Mouse (Mus musculus) limb, embryonic 14.5 days (tissue): ENCODE data around the gene Scrn3. TPM values are rescaled to one million over a fixed set of nuclear protein-coding genes. Genes with fewer than 3 reads are reported as not detected.

ENCODE experiments used
- ATAC-seq: fragments of 200-750 bp; cut with Nextera tagmentation; 2 replicates; pipeline ENCODE4 v1.8.0; 2017; ENCODE audit warnings: low read depth, moderate number of reproducible peaks, moderate TSS enrichment; ENCODE audit not compliant: low FRiP score
- DNase-seq: peaks from one replicate; pipeline ENCODE4 v3.0.0-alpha.2; 2015; ENCODE audit warnings: low spot score
- H3K27ac ChIP-seq: fragments of 300-500 bp; sonication (generic); replicated peaks from 2 replicates; pipeline ENCODE4 v1.5.1; 2014; ENCODE audit warnings: low read depth, mild to moderate bottlenecking, low read length, moderate library complexity, mixed read lengths
- H3K27me3 ChIP-seq: fragments of 300-500 bp; sonication (generic); 2 replicates; pipeline ENCODE4 v1.6.1; 2014; ENCODE audit warnings: low read length, mixed read lengths; ENCODE audit not compliant: control insufficient read depth, insufficient read depth
- H3K36me3 ChIP-seq: fragments of 300-500 bp; sonication (generic); 2 replicates; pipeline ENCODE4 v1.6.1; 2014; ENCODE audit warnings: mild to moderate bottlenecking, low read length, moderate library complexity, mixed read lengths; ENCODE audit not compliant: control insufficient read depth, insufficient read depth
- H3K4me1 ChIP-seq: fragments of 300-500 bp; sonication (generic); 2 replicates; pipeline ENCODE4 v1.6.1; 2014; ENCODE audit warnings: antibody characterized with exemption, low read length, mixed read lengths; ENCODE audit not compliant: control insufficient read depth, insufficient read depth
- H3K4me2 ChIP-seq: fragments of 300-500 bp; sonication (generic); replicated peaks from 2 replicates; pipeline ENCODE4 v1.6.1; 2014; ENCODE audit warnings: low read depth, mild to moderate bottlenecking, low read length, moderate library complexity; ENCODE audit not compliant: severe bottlenecking
- H3K4me3 ChIP-seq: fragments of 300-500 bp; sonication (generic); replicated peaks from 2 replicates; pipeline ENCODE4 v1.5.1; 2014; ENCODE audit warnings: low read length
- H3K9ac ChIP-seq: fragments of 300-500 bp; sonication (generic); 2 replicates; pipeline ENCODE4 v1.6.1; 2014; ENCODE audit warnings: mild to moderate bottlenecking, low read depth, low read length, moderate library complexity; ENCODE audit not compliant: severe bottlenecking
- H3K9me3 ChIP-seq: fragments of 300-500 bp; sonication (generic); 2 replicates; pipeline ENCODE4 v1.6.1; 2016; ENCODE audit warnings: low read length; ENCODE audit not compliant: control insufficient read depth
- POLR2A ChIP-seq: fragments of 200-500 bp; IDR thresholded peaks from 2 replicates; pipeline ENCODE4 v1.8.0; 2012; ENCODE audit warnings: inconsistent platforms, mild to moderate bottlenecking, moderate library complexity, borderline replicate concordance; ENCODE audit not compliant: insufficient read depth, insufficient read length; ENCODE audit errors: extremely low read depth
- whole genome bisulfite sequencing: fragments of 180-500 bp; shearing (Covaris S2); extraction: QIAGEN DNeasy Blood & Tissue Kit; methylation state at CpG from one replicate; pipeline ENCODE4 v1.1.7; 2014; 5-methylcytosine and 5-hydroxymethylcytosine counted together
- polyA plus RNA-seq, 2 experiments: library from polyadenylated mRNA; depleted of rRNA in 1 of 2; stranded (reverse) in 1 of 2; unstranded in 1 of 2; fragments of >200 nt; fragmentation: Nextera tagmentation in 1 of 2; extraction: Ambion mirVana in 1 of 2; gene quantifications; 2 replicates each; pipeline versions ENCODE4 v1.2.1 to v1.2.3; 2012 to 2014

Gene Scrn3
- polyA plus RNA-seq, 2 experiments, result 12.0 to 13.6 TPM

GRCm38 (mm10) chr2:73266011-73266410, 46.4 kb upstream of the Scrn3 start:
- H3K4me2 ChIP-seq, result no peak overlapping the region
- H3K4me1 ChIP-seq, result peaks cover 15% of the 10 kb centered on the region
- H3K27me3 ChIP-seq, result peaks cover 61% of the 10 kb centered on the region
- H3K4me3 ChIP-seq, result no peak overlapping the region
- ATAC-seq, result no peak
- no peaks in the 10 kb centered on the region for H3K36me3 ChIP-seq
- H3K9me3 ChIP-seq, result no peaks in the 10 kb centered on the region; the same call in 1 of the 2 replicates
- WGBS, result 6% methylated on average over 5 of the region's 5 CpGs
- no peak for TF ChIP-seq POLR2A
- no peak overlapping the region for H3K9ac ChIP-seq
- no peak for DNase-seq
- no peak overlapping the region for H3K27ac ChIP-seq

GRCm38 (mm10) chr2:73266623-73267022, 45.8 kb upstream of the Scrn3 start:
- TF ChIP-seq POLR2A, result no peak
- 43% methylated on average over 1 of the region's 1 CpGs for WGBS
- ATAC-seq (no peak), DNase-seq (no peak)
- Histone ChIP-seq H3K9me3 (no peaks in the 10 kb centered on the region), H3K4me1 (peaks cover 20% of the 10 kb centered on the region), H3K36me3 (no peaks in the 10 kb centered on the region), H3K4me3 (no peak overlapping the region), H3K27ac (no peak overlapping the region), H3K9ac (no peak overlapping the region), H3K27me3 (peaks cover 67% of the 10 kb centered on the region), H3K4me2 (no peak overlapping the region)

- Histone ChIP-seq H3K36me3 (no peaks in the 10 kb centered on the region), H3K27ac (no peak overlapping the region), H3K4me2 (no peak overlapping the region), H3K27me3 (peaks cover 72% of the 10 kb centered on the region), H3K9ac (no peak overlapping the region), H3K9me3 (no peaks in the 10 kb centered on the region), H3K4me1 (peaks cover 20% of the 10 kb centered on the region), H3K4me3 (no peak overlapping the region)
- WGBS, result 21% methylated on average over 3 of the region's 3 CpGs
- DNase-seq (no peak), ATAC-seq (no peak)
- no peak for TF ChIP-seq POLR2A
These were observed 45.2 kb upstream of the Scrn3 start for GRCm38 (mm10) chr2:73267231-73267630.

- H3K9me3 ChIP-seq, result no peaks in the 10 kb centered on the region
- no peak overlapping the region for H3K9ac ChIP-seq
- ATAC-seq (no peak), DNase-seq (no peak)
- no peak overlapping the region for H3K4me2 ChIP-seq
- no peak overlapping the region for H3K4me3 ChIP-seq
- H3K36me3 ChIP-seq, result no peaks in the 10 kb centered on the region
- H3K27ac ChIP-seq, result no peak overlapping the region
- 4% methylated on average over 4 of the region's 4 CpGs for WGBS
- H3K4me1 ChIP-seq, result peaks cover 24% of the 10 kb centered on the region
- peaks cover 78% of the 10 kb centered on the region for H3K27me3 ChIP-seq
- TF ChIP-seq POLR2A, result no peak
These were observed 44.6 kb upstream of the Scrn3 start for GRCm38 (mm10) chr2:73267818-73268217.

- ATAC-seq (no peak), DNase-seq (no peak)
- H3K27ac ChIP-seq, result no peak overlapping the region
- no peak overlapping the region for H3K9ac ChIP-seq
- no peak for TF ChIP-seq POLR2A
- H3K27me3 ChIP-seq, result peaks cover 82% of the 10 kb centered on the region
- no peak overlapping the region for H3K4me2 ChIP-seq
- WGBS, result 5% methylated on average over 12 of the region's 12 CpGs
- H3K4me1 ChIP-seq, result peaks cover 26% of the 10 kb centered on the region
- no peaks in the 10 kb centered on the region for H3K36me3 ChIP-seq
- H3K4me3 ChIP-seq, result no peak overlapping the region
- H3K9me3 ChIP-seq, result no peaks in the 10 kb centered on the region
These were observed 44.1 kb upstream of the Scrn3 start for GRCm38 (mm10) chr2:73268281-73268680.
